Mouse (Mus musculus) heart, adult 2 months (tissue): Measurements from ENCODE around the gene Tmem230.

Experiments
- CTCF ChIP-seq: fragments of 200-600 bp; IDR thresholded peaks from 2 replicates; pipeline ENCODE4 v1.8.1; 2022; ENCODE audit warnings: antibody characterized with exemption, mild to moderate bottlenecking, moderate library complexity
- POLR2A ChIP-seq: fragments of 200-500 bp; IDR thresholded peaks from 2 replicates; pipeline ENCODE4 v1.6.1; 2011; ENCODE audit warnings: mild to moderate bottlenecking, low read depth, low read length, control low read depth; ENCODE audit not compliant: insufficient read depth

GRCm38 (mm10) chr2:132292083-132292482, 44.5 kb upstream of the Tmem230 start:
- no peak for TF ChIP-seq POLR2A
- no peak for TF ChIP-seq CTCF
